Mouse (Mus musculus) left cerebral cortex, postnatal 14 days (tissue): ENCODE measurements around the gene Ptpn14. TPM values are rescaled to one million over a fixed set of nuclear protein-coding genes. Genes with fewer than 3 reads are reported as not detected.
A peak's percentile ranks its signal among the peaks of the same experiment; 100 is the strongest.

ENCODE experiments used
- DNase-seq, 2 experiments: peaks; one replicate each; pipeline ENCODE4 v3.0.0; 2021 to 2022; ENCODE audit warnings: low spot score in 2 of 2, mixed read lengths in 1 of 2
- intact Hi-C: fragments of 180-260 bp; cut with DNase I; formaldehyde crosslinking; loops from one replicate; pipeline ENCODE4 v1.15.1; 2025
- total RNA-seq, 2 experiments: library from RNA; stranded (reverse); gene quantifications; 2 replicates each; pipeline ENCODE4 v1.2.3; 2021

The Ptpn14 gene
- total RNA-seq, 2 experiments from 2014 or later, result 10.3 to 11.5 TPM

DNA sequence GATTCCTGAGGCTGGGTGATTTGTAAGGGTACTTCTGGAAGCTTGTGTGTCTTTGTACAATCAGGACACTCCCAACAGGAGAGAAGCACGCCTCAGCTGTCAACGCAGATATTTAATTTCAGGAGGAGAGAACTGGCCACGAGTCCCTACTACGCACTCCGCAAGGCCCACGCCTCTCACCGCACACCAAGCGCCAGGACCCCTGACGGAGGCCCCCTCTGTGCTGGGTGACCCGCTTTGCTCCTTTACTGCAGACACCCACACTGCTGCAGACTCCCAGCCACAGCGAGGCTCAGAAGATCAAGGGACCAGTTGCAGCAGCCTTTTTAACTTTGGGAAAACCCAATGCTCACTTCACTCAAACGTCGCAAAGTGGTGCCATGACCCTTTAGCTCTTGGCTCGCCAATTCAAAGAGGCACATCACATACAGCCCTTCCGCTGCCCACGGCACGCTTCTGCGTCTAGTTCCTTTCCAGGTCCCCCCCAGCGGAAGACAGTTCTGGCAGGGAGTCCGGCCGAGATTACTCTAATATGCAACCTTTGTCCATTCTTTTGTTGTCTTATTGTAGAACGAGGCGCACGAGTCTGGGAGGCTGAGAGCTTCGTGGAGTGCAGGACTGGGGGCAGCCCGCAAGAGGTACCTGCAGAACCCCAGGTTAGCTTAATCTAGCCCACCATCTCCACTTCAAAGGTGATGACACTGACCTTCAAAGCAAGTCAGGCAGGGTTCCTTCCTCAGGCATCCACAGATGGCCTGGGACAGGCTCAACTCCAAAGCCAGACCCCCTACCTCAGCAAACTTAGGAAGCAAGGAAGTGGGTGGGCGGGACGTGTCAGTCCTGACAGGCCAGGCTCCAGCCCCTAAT lies 192.9 kb downstream of the Ptpn14 start:
- no peak for DNase-seq
- intact Hi-C loops, result loop anchor here (2.0 kb wide), 1 partner anchor 40 kb away; no protein-coding TSS in a partner anchor

DNA sequence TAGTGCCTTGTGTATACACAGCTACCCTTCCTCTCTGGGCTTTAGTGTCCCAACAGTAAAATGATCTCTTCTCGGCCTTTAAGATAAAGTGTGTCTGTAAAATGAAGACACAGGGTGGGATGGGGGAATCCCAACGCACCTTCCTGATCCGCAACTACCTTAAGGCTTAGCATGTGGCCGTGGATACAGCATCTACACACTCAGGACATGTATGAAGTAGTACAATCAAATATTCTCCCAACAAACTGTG lies 193.4 kb downstream of the Ptpn14 start:
- DNase-seq, result no peak
- intact Hi-C loops, result loop anchor here (2.0 kb wide), 1 partner anchor 39 kb away; no protein-coding TSS in a partner anchor

DNA sequence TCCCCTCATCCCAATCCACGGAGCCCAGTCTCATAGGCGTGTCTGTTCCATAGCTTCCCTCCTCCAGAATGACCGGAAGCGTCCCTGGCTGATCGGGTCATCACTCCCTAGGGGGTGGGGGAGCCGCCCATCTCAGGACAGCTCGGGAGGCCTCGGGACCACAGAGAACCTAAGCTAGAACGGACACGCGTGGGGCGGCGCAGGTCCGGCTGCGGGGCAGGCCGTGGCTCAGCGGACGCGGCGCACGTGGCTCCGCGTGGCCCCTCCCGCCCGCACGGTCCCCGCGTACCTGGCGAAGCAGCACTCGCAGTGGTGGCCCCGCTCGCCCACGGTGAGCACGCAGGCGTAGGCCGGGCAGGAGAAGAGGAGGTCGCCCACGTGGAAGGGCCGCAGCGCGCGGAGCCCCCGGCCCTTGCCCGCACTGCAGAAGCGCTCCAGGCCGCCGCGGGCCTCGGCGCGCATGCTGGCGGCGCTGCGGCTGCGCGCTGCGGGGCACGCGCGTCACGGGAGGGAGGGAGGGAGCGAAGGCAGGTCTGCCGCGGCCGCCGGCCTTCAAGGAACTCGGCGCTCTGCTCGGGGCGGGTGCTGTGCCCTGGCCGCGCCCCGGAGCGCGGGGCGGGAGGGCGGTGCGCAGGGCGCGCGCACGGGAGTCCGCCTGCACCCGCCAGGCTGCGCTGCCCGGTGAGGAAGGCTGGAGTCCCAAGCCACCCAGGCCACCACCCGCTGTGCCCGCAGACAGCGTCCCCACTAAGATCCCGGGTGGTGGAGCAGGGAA lies 193.9 kb downstream of the Ptpn14 start, which contains the start of gene Smyd2:
Gene Smyd2, minus strand, starts transcription at position 546 of the 775 bp plus-strand sequence.
- peak in 1 of 2 experiments; percentile 53 for DNase-seq
- intact Hi-C loops, result loop anchor here (2.0 kb wide), 1 partner anchor 39 kb away; no protein-coding TSS in a partner anchor

DNA sequence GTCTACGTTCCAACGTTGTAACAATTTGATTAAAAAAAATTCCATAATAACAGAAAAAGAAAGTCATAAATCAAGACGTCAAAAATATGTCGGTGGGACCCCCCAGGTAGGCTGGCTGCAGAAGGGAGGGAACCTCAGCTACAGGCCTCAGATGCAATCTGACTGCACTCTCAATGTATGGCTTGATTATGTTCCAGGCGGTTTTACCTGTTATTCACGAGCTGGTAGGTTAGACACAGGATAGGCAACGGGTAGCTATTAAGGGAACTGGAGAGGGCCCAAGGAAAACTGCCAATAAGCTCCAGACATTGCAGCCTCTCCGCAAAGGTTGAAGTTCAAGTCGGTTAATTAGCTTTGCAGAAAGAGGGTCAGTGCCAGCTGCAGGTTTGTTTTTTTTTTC lies 194.7 kb downstream of the Ptpn14 start:
- DNase-seq, result no peak
- intact Hi-C loops, result no loop called here

DNA sequence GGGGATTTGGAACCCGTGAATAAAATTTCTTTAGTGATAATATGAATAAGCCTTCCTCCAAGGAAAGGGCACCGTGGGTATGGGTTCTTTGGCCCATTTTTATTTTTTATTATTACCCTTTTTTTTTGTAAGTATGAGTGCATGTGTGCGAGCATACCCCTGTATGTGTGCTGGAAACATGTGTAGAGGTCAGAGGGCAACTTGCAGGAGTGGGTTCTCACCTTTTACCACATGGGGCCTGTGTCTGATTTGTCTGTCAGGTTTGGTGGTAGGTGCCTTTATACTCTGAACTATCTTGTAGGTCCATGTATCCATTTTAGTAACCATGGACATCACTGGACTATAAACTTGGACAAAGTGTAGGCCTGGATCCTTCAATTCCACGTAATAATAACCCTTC lies 195.1 kb downstream of the Ptpn14 start:
- intact Hi-C loops, result no loop called here
- no peak for DNase-seq

DNA sequence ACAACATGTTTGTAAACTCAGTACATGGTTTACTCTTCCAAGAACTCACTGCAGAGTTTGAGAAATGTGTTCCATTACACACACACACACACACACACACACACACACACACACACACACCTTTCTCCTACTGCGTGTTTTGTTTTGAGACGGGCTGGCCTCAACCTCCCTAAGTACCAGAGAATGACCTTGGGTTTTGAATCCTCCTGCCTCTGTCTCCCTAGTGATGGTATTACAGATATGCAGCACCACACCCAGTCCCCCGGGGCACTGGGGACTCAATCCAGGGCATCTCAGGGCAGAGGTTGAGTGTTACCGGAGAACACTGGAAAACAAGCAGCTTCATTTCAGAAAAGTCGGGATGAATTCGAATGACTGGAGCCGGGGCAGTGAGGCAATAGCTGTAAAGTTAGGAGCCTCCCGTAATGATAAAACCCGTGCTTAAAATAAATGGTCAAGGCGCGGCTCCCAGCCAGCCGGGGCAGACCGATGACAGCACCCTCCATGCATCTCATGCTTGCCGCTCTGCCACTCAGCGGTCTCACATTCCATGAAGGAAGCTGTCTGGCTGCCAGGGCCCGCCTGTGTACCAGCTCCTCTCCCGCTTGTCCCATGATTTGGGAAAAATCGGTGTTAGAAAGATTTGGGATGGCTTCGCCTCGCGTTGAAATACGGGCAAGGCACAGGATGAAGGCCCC lies 196.0 kb downstream of the Ptpn14 start:
- intact Hi-C loops, result no loop called here
- no peak for DNase-seq

DNA sequence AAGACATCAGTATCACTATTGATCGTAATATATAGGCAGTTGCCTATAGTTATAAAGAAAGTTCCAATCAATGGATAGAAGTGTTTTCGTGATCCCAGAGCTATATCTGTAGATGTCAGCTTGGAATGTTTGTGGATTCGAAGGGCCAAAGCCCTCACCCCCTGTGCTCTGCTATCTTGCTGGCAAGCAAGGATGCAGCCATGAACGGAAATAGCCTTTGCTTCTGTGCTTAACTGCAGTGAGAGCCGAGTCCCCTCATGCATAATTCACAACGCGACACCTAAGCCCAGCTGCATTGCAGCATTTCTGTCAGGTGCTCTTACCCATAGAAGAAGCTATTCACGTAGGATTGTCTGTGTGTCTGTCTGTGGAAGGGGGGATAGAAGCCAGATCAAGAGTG lies 198.2 kb downstream of the Ptpn14 start:
- intact Hi-C loops, result loop anchor here (5.0 kb wide), 1 partner anchor 224 kb away; no protein-coding TSS in a partner anchor
- no peak for DNase-seq

Other genes with a start within 250 kb of the Ptpn14 start
- 1 to 10 TPM; 1.4 to 1.6 TPM for gene Cenpf, start 40.2 kb upstream of the Ptpn14 start, total RNA-seq
- 100 to 1,000 TPM; 110 to 113 TPM for gene Smyd2, start 194.1 kb downstream of the Ptpn14 start, total RNA-seq